Mouse (Mus musculus) forebrain, embryonic 13.5 days (tissue): ENCODE measurements around the gene Mars. TPM values are rescaled to one million over a fixed set of nuclear protein-coding genes. Genes with fewer than 3 reads are reported as not detected.

ENCODE experiments used
- ATAC-seq: fragments of 200-750 bp; cut with Nextera tagmentation; 2 replicates; pipeline ENCODE4 v1.8.0; 2017
- H3K27ac ChIP-seq: fragments of 300-500 bp; sonication (generic); 2 replicates; pipeline ENCODE4 v1.5.1; 2015; ENCODE audit warnings: inconsistent platforms, mild to moderate bottlenecking, moderate library complexity
- H3K27me3 ChIP-seq: fragments of 300-500 bp; sonication (generic); 2 replicates; pipeline ENCODE4 v1.6.1; 2015; ENCODE audit warnings: mild to moderate bottlenecking, inconsistent platforms
- H3K36me3 ChIP-seq: fragments of 300-500 bp; sonication (generic); 2 replicates; pipeline ENCODE4 v1.6.1; 2015; ENCODE audit warnings: mild to moderate bottlenecking, inconsistent platforms; ENCODE audit not compliant: poor library complexity, severe bottlenecking
- H3K4me1 ChIP-seq: fragments of 300-500 bp; sonication (generic); 2 replicates; pipeline ENCODE4 v1.6.1; 2015; ENCODE audit warnings: inconsistent platforms
- H3K4me2 ChIP-seq: fragments of 300-500 bp; sonication (generic); 2 replicates; pipeline ENCODE4 v1.6.1; 2015; ENCODE audit warnings: inconsistent platforms, mild to moderate bottlenecking, moderate library complexity
- H3K4me3 ChIP-seq: fragments of 300-500 bp; sonication (generic); 2 replicates; pipeline ENCODE4 v1.5.1; 2015; ENCODE audit warnings: mild to moderate bottlenecking, inconsistent platforms
- H3K9ac ChIP-seq: fragments of 300-500 bp; sonication (generic); 2 replicates; pipeline ENCODE4 v1.6.1; 2015; ENCODE audit warnings: mild to moderate bottlenecking, inconsistent platforms
- H3K9me3 ChIP-seq: fragments of 300-500 bp; sonication (generic); replicated peaks from 2 replicates; pipeline ENCODE4 v1.6.1; 2016; ENCODE audit warnings: inconsistent platforms
- WGBS: fragments of 180-500 bp; shearing (Covaris S2); methylation state at CpG from one replicate; pipeline ENCODE4 v1.1.7; 2015; 5-methylcytosine and 5-hydroxymethylcytosine counted together
- polyA plus RNA-seq: library from polyadenylated mRNA; unstranded; fragments of >200 nt; fragmentation: Nextera tagmentation; extraction: Ambion mirVana; gene quantifications from 2 replicates; pipeline ENCODE4 v1.2.1, GENCODE M21; 2015

Mars gene
- polyA plus RNA-seq, 1 experiment from 2014 or later = 138 TPM

DNA sequence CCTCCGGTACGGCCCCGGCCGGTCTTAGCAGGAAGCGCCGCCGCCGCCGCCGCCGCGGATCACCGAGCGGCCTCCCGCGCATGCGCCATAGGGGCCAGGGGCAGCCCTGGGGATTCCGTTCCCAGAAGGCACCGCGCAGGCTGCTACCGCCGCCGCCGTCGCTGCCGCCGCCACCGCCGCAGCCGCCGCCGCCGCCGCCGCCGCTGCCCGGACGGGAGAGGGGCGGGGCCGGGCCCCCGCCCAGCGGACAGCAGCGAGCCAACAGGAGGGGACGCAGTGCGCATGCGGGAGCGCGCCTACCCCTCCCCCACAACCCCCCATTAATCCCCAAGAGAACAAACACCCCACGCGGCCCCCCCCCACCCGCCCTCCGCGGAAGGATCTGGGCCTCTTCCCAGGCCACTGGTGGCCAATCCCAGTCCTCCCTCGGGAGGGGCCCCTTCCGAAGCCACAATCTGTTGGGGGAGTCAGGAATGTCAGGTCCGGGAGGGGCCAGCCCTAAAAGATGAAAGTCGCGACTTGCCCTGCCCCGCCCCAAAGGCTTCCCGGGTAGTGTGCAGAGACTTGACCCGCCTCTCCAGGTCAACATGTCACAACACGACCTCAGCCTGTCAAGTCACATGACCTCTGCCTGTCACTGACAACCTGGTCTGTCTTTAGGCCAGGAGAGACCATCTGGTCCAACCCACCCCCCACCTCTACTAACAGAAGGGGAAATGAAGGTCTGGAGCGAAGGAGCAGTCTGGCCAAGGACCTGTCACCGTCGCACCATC is 22.6 kb downstream of the Mars start, which contains the start of gene Mbd6:
Gene Mbd6 (minus strand): TSS at position 219 of the 773 bp plus-strand sequence.
- Histone ChIP-seq H3K36me3 (peaks cover 43% of the 10 kb centered on the region), H3K9ac (peak within 1 kb of the TSS; percentile 86), H3K4me2 (peak within 1 kb of the TSS; percentile 88), H3K27me3 (no peaks in the 10 kb centered on the region), H3K9me3 (no peaks in the 10 kb centered on the region), H3K4me1 (peaks cover 75% of the 10 kb centered on the region), H3K27ac (peak within 1 kb of the TSS; percentile 98), H3K4me3 (peak within 1 kb of the TSS; percentile 68)
- under 1% methylated on average over 35 of the region's 65 CpGs for WGBS
- ATAC-seq = peak; percentile 32

GRCm38 (mm10) chr10:127288328-127288799 is 23.2 kb downstream of the Mars start:
- ATAC-seq = peak; percentile 1; the same call in 1 of the 2 replicates
- Histone ChIP-seq H3K9ac (peak overlapping the region; percentile 86), H3K27ac (peak overlapping the region; percentile 98), H3K36me3 (peaks cover 43% of the 10 kb centered on the region), H3K4me3 (peak overlapping the region; percentile 68), H3K4me1 (peaks cover 75% of the 10 kb centered on the region), H3K9me3 (no peaks in the 10 kb centered on the region), H3K27me3 (no peaks in the 10 kb centered on the region), H3K4me2 (peak overlapping the region; percentile 88)
- whole genome bisulfite sequencing = 0% methylated on average over 18 of the region's 28 CpGs

GRCm38 (mm10) chr10:127287936-127288293 is 23.7 kb downstream of the Mars start:
- H3K4me1 ChIP-seq = peaks cover 70% of the 10 kb centered on the region

DNA sequence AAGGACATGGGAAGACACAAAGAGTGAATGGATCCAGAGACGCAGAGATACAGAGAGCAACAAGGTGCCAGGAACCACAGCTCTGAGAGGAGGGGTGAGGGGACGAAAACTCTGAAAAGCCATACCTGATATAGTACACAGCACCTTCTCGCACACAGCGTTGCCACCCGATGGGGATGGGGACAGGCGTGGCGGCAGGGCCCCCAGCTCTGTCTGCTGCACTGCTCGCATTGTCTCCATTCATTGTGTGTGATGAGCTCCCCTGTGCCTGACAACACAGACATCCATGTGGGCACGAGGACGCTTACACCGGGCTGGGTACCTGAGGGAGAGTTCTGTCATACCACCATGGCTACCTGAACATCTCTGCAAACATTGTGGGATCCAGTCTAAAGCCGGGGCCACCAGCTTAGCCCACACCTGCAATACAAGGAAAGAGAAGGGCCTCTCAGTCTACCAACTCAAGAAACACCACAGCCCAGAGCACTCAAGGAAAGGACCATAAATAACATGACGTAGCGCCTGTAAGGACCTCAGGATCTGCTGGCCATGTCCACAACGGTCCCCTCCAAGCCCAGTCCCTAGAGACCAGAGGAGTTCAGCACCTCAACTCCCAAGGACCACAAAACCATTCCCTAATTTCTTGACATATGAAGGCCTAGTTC is 24.2 kb downstream of the Mars start:
- 75% methylated on average over 15 of the region's 15 CpGs for WGBS
- Histone ChIP-seq H3K27ac (peak overlapping the region; percentile 98), H3K9ac (peak overlapping the region; percentile 86), H3K36me3 (peaks cover 50% of the 10 kb centered on the region), H3K4me2 (peak overlapping the region; percentile 88), H3K27me3 (no peaks in the 10 kb centered on the region), H3K9me3 (no peaks in the 10 kb centered on the region), H3K4me3 (peak overlapping the region; percentile 68), H3K4me1 (peaks cover 65% of the 10 kb centered on the region)
- ATAC-seq = no peak

More at GRCm38 (mm10) chr10:127287936-127288293, 23.7 kb downstream of the Mars start:
- 1% methylated on average over 3 of the region's 3 CpGs for WGBS
- no peak for ATAC-seq
- H3K4me3 ChIP-seq = peak overlapping the region; percentile 68
- H3K9me3 ChIP-seq = no peaks in the 10 kb centered on the region
- peak overlapping the region; percentile 98 for H3K27ac ChIP-seq
- peak overlapping the region; percentile 86 for H3K9ac ChIP-seq
- no peaks in the 10 kb centered on the region for H3K27me3 ChIP-seq
- H3K4me2 ChIP-seq = peak overlapping the region; percentile 88
- peaks cover 45% of the 10 kb centered on the region for H3K36me3 ChIP-seq

DNA sequence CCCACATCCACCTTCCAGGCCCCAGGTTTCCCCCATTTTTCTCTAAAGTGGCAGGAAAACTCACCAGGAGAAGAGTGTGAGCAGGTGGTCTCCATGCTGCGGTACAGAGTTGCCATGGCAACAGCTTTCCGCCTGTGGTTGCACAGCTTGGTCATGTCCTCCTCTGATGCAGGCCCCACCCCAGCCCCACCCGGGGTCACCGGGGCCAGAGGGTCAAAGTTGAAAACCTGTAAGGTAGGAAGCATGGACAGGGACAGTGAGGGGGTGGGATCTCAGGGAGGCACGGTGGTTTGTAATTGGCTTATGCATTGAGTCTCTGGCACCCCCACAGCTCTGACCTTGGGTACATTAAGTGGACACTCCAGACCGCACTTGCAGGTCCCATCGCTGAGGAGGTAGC is 24.9 kb downstream of the Mars start:
- H3K27ac ChIP-seq = 0 out of 2 replicates have a peak overlapping the region, but pooled peaks have one; percentile 16
- ATAC-seq = no peak
- no peaks in the 10 kb centered on the region for H3K9me3 ChIP-seq
- peaks cover 56% of the 10 kb centered on the region for H3K36me3 ChIP-seq
- H3K4me3 ChIP-seq = peak overlapping the region; percentile 68
- peaks cover 58% of the 10 kb centered on the region for H3K4me1 ChIP-seq
- peak overlapping the region; percentile 86 for H3K9ac ChIP-seq
- peak overlapping the region; percentile 88 for H3K4me2 ChIP-seq
- 43% methylated on average over 7 of the region's 7 CpGs for WGBS
- H3K27me3 ChIP-seq = no peaks in the 10 kb centered on the region

GRCm38 (mm10) chr10:127286194-127286593 is 25.4 kb downstream of the Mars start:
- no peak for ATAC-seq
- Histone ChIP-seq H3K9me3 (no peaks in the 10 kb centered on the region), H3K4me1 (peaks cover 53% of the 10 kb centered on the region), H3K4me2 (peak overlapping the region; percentile 88), H3K27me3 (no peaks in the 10 kb centered on the region), H3K36me3 (peaks cover 62% of the 10 kb centered on the region), H3K4me3 (peak overlapping the region; percentile 68; the same call in 1 of the 2 replicates), H3K27ac (0 out of 2 replicates have a peak overlapping the region, but pooled peaks have one; percentile 16), H3K9ac (peak overlapping the region; percentile 86)
- 71% methylated on average over 7 of the region's 7 CpGs for WGBS

GRCm38 (mm10) chr10:127285644-127286043 is 25.9 kb downstream of the Mars start:
- Histone ChIP-seq H3K9me3 (no peaks in the 10 kb centered on the region), H3K4me1 (peaks cover 50% of the 10 kb centered on the region), H3K9ac (peak overlapping the region; percentile 45), H3K27me3 (no peaks in the 10 kb centered on the region), H3K27ac (peak overlapping the region; percentile 48), H3K4me3 (no peak overlapping the region), H3K4me2 (no peak overlapping the region), H3K36me3 (peaks cover 67% of the 10 kb centered on the region)
- WGBS = 70% methylated on average over 11 of the region's 13 CpGs
- ATAC-seq = no peak

- no peak for ATAC-seq
- WGBS = 77% methylated on average over 11 of the region's 11 CpGs
- Histone ChIP-seq H3K9me3 (no peaks in the 10 kb centered on the region), H3K4me1 (peaks cover 48% of the 10 kb centered on the region), H3K27me3 (no peaks in the 10 kb centered on the region), H3K27ac (no peak overlapping the region), H3K4me2 (no peak overlapping the region), H3K4me3 (no peak overlapping the region), H3K9ac (peak overlapping the region; percentile 45; the same call in 1 of the 2 replicates), H3K36me3 (peaks cover 75% of the 10 kb centered on the region)
Observed at GRCm38 (mm10) chr10:127284724-127285500, 26.7 kb downstream of the Mars start.

- Histone ChIP-seq H3K4me3 (no peak overlapping the region), H3K27ac (no peak overlapping the region; the same call in 1 of the 2 replicates), H3K4me2 (no peak overlapping the region), H3K27me3 (no peaks in the 10 kb centered on the region), H3K9me3 (no peaks in the 10 kb centered on the region), H3K36me3 (peaks cover 81% of the 10 kb centered on the region), H3K4me1 (peaks cover 40% of the 10 kb centered on the region), H3K9ac (no peak overlapping the region)
- ATAC-seq = no peak
- WGBS = 94% methylated on average over 7 of the region's 7 CpGs
Observed at GRCm38 (mm10) chr10:127284105-127284622, 27.4 kb downstream of the Mars start.

DNA sequence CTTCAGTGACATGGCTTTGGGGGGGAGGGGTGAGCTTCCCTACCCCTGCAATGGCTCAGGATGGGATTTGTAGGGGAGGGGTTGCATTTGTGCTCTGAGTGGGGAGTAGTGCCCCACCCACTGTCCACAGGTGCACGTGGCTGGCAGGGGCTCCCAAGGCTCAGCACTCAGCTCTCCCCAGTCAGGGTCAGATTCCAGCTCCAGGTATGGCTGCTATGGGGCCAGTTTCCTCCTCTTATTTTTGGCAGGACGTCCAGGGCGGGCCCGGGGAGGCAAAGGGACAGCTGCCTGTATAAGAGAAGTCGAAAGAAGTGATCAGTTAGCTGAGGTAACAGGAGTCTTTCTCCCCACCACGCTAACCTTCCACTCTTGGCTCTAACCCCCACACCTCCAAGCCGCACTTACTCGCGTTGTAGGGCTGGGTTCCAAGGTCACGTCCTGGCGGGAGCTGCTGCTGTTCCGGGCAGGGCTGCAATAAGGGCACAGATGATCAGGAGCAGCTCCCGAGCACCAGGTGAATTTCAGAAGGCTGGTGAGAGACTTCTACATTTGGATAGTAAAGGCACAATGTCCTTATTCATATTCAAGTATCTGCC is 28.9 kb downstream of the Mars start:
- H3K27me3 ChIP-seq = no peaks in the 10 kb centered on the region
- H3K36me3 ChIP-seq = peaks cover 94% of the 10 kb centered on the region
- H3K27ac ChIP-seq = no peak overlapping the region
- H3K9me3 ChIP-seq = no peaks in the 10 kb centered on the region
- H3K4me3 ChIP-seq = no peak overlapping the region
- WGBS = 90% methylated on average over 13 of the region's 13 CpGs
- no peak overlapping the region for H3K4me2 ChIP-seq
- no peak overlapping the region for H3K9ac ChIP-seq
- ATAC-seq = no peak
- H3K4me1 ChIP-seq = peaks cover 34% of the 10 kb centered on the region

DNA sequence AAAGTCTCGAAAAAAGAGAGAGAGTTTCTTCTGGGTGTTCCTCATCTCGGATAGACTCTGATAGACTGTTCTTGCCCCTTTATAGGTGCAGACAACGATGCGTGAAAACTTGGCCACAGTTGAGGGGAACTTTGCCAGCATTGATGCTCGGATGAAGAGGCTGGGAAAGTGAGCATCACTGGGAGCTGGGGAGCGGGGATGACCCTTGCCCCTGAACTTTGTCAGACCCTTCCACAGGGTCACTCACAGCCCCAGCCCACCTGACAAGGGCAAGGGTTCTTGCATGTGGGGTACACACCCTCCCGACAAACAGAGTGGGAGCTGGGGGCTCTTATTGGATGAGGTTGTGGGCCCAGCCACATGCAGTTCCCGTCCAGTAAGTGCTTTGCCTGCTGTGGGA is 30.3 kb downstream of the Mars start:
- H3K36me3 ChIP-seq = peaks cover 98% of the 10 kb centered on the region
- no peaks in the 10 kb centered on the region for H3K9me3 ChIP-seq
- no peak overlapping the region for H3K4me3 ChIP-seq
- ATAC-seq = no peak
- no peaks in the 10 kb centered on the region for H3K27me3 ChIP-seq
- no peak overlapping the region for H3K4me2 ChIP-seq
- H3K27ac ChIP-seq = no peak overlapping the region
- H3K9ac ChIP-seq = no peak overlapping the region
- peaks cover 20% of the 10 kb centered on the region for H3K4me1 ChIP-seq
- WGBS = 85% methylated on average over 8 of the region's 8 CpGs
